Comparison of ENCODE assay signal across 7 mouse cellular contexts in the genomic region with DNA sequence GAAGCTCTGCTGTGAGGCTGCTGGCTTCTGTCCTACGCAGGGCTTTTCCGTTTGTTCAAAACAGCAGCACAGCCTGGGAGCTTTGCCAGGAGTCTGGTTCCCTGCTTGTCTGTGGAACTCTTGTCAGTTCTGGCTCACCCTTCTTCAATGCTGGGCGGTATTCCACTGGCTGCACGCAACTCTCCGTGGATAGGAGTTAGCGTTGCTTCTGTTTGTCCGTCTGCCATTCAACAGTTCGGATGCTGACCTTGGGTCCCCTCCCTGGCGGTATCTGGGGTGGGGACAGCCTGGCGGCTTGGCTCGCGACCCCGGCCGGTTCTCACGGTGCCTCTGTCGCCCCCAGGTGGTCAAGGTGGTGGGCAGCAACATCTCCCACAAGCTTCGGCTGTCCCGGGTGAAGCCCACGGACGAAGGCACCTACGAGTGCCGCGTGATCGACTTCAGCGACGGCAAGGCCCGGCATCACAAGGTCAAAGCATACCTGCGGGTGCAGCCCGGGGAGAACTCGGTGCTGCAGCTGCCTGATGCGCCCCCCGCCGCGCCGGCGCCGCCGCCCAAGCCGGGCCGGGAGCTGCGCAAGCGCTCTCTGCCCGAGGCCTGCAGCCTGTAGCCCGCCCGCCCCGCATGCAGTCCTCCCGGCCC. TPM values are rescaled to one million over a fixed set of nuclear protein-coding genes. Genes with fewer than 3 reads are reported as not detected.
A peak's percentile ranks its signal among the peaks of the same experiment; 100 is the strongest.
DNase-seq lines count a peak whose midpoint lies in the region; ATAC-seq lines count a peak whose summit lies in the region.

No protein-coding gene starts in this region.

- H3K4me1 ChIP-seq in intestine, embryonic 15.5 days (replicated peaks): peaks cover 24% of the 10 kb centered on the region

- H3K36me3 ChIP-seq in intestine, embryonic 15.5 days: no peaks in the 10 kb centered on the region

- DNase-seq in adrenal gland, adult 8-10 months: peak; percentile 57
- peak; percentile 88 for DNase-seq in embryo, embryonic 10.5 days (ENCODE audit: low spot score)
- DNase-seq in gastrocnemius, postnatal 36 days: peak; percentile 46 to 50
- peak; percentile 92 for DNase-seq in left cerebral cortex, postnatal 14 days (ENCODE audit: low spot score in 2 of 2)
- peak; percentile 18 for DNase-seq in skeletal muscle tissue, adult 2 months (ENCODE audit: low read depth, low spot score)

- peak overlapping the region; percentile 99 for H3K4me2 ChIP-seq in intestine, embryonic 15.5 days (replicated peaks)

- no peaks in the 10 kb centered on the region for H3K9me3 ChIP-seq in intestine, embryonic 15.5 days

- WGBS in intestine, embryonic 15.5 days: 1% methylated on average over 45 of the region's 47 CpGs

- H3K27ac ChIP-seq in intestine, embryonic 15.5 days: peak overlapping the region; percentile 60; the same call in 1 of the 2 replicates

- ATAC-seq in intestine, embryonic 15.5 days: peak; percentile 80
- ATAC-seq in megakaryocyte-erythroid progenitor cell, adult 5-6 weeks (replicated peaks; ENCODE audit: low FRiP score, low TSS enrichment, poor library complexity, severe bottlenecking): 0 out of 2 replicates have a peak, but pooled peaks have one; percentile 53

- H3K9ac ChIP-seq in intestine, embryonic 15.5 days: peak overlapping the region; percentile 64

- peak overlapping the region; percentile 56 for H3K4me3 ChIP-seq in intestine, embryonic 15.5 days (replicated peaks)

- peaks cover 31% of the 10 kb centered on the region for H3K27me3 ChIP-seq in intestine, embryonic 15.5 days (replicated peaks)

- intact Hi-C loops in gastrocnemius, postnatal 36 days (cut with DNase I): loop anchor here (5.0 kb wide), 2 partner anchors 306 to 336 kb away; no protein-coding TSS in a partner anchor
- intact Hi-C loops in left cerebral cortex, postnatal 14 days (cut with DNase I): no loop called here

RNA-seq across cellular contexts. Expression of gene Vstm2l, which starts 29.2 kb away (rescaled TPM):
- total RNA-seq in adrenal gland, adult 8-10 months (2022): 1 to 10 TPM; 1.5 to 4.5 (median 2.4) TPM
- not detected for total RNA-seq in gastrocnemius, postnatal 36 days (2021)
- polyA plus RNA-seq in intestine, embryonic 15.5 days (2015; fragmentation: Nextera tagmentation; extraction: Ambion mirVana): 0.68 and 0.72 TPM in 2 replicates
- total RNA-seq in left cerebral cortex, postnatal 14 days (2021): 100 to 1,000 TPM; 259 to 272 TPM
- not detected in 2 replicates for total RNA-seq in megakaryocyte-erythroid progenitor cell, adult 5-6 weeks (2014; fragmentation: Nextera tagmentation)
- total RNA-seq in megakaryocyte-erythroid progenitor cell, adult 5-6 weeks (2017): not detected in 2 replicates

Comparison
In these comparisons a context has a peak if more than half of its experiments do, and no peak if none do; other contexts are left out.
1. Peak in every context shown above with its lines: DNase-seq, ATAC-seq, H3K4me3 ChIP-seq and H3K27ac ChIP-seq.
2. DNase-seq: peak in every context shown above with its lines; median percentile 92 in left cerebral cortex, postnatal 14 days; 88 in embryo, embryonic 10.5 days; 57 in adrenal gland, adult 8-10 months; 48 in gastrocnemius, postnatal 36 days; 18 in skeletal muscle tissue, adult 2 months.
3. RNA of gene Vstm2l, which starts 29.2 kb away (total RNA-seq): 259 to 272 TPM in left cerebral cortex, postnatal 14 days; 1.5 to 4.5 TPM in adrenal gland, adult 8-10 months, not detected in gastrocnemius, postnatal 36 days and not detected in megakaryocyte-erythroid progenitor cell, adult 5-6 weeks; every median in the first group is over 10 times any median in the second.